Mouse (Mus musculus): ENCODE measurements at regions not wholly inside any gene's neighbourhood (a gene's known extent, or its start where the extent isn't known, plus 50 kb on each side); places are given as distances from the start of the nearest gene placed in this dataset.
"Not testable (repeated sequence)": the region's sequence is repeated elsewhere in the genome, so short reads cannot be mapped to it uniquely, and the experiment has no call there.

GRCm38 (mm10) chr1:165017793-165018192 lies 82.5 kb upstream of the Xcl1 start:
- no peak for DNase-seq (ENCODE audit: low read depth, low spot score)

GRCm38 (mm10) chr1:165014328-165014727 lies 79.0 kb upstream of the Xcl1 start:
- DNase-seq (ENCODE audit: low read depth, low spot score), result no peak

DNA sequence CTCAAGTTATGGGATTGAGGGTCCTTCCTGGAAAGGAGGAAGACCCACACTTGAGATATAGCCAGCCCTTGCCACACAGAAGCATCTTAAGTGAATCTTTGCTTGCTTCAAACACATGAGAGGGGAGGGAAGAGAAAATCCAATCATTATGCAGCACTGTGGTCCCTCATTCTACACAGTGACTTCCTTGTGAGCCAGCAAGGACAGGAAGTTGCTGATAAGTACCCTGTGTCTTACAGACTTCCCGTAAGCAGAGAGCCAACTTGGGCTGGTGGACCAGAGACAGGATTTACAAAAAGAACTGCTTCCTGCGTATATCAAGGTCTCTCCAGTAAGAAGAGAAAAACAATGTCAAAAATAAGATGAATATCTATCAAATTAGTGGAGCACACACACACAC lies 78.1 kb upstream of the Xcl1 start:
- no peak for DNase-seq (ENCODE audit: low read depth, low spot score)

GRCm38 (mm10) chr1:165012376-165012775 lies 77.0 kb upstream of the Xcl1 start:
- no peak for DNase-seq (ENCODE audit: low read depth, low spot score)

DNA sequence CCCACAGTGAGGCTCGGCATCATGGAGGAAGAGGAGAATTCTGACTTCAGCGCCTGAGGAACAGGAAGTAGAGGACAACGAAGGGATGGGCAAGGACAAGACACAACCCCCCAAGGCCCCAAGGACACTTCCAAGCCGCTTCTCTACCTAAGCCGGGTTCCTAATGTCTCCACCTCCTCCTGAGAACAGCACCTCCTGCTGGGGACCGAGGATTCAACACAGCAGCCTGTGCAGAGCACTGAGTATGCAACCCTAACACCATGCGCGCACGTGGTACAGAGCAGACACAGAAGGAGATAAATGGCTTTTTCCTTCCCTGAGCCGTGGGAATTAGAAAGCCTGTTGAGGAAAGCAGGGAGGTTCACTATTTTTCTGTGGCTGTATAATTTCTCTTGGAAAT lies 64.2 kb upstream of the Xcl1 start:
- no peak for DNase-seq (ENCODE audit: low read depth, low spot score)

DNA sequence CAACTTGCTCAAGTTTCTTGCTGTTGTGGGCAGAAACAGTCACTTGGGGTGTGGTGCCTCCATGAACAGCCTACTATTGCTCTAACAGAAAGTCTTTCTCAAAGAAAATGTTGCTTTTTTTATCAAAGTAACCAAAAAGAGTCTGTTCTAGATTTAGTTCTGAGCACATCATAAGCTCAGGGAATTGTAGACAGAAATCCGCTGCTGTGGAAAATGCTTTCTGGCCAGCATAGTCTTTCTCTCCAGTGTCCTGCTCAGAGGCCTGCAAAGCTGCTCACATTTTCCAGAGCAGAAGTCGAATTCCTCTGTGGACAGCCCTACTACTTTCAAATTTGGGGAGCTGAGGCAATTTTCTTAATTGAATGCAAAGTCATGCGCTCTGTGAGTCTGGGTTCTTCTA lies 63.3 kb upstream of the Xcl1 start:
- DNase-seq (ENCODE audit: low read depth, low spot score), result no peak

- DNase-seq (ENCODE audit: low read depth, low spot score), result no peak
Observed at GRCm38 (mm10) chr1:164997660-164998059, 62.3 kb upstream of the Xcl1 start.

- DNase-seq (ENCODE audit: low read depth, low spot score), result no peak
Observed at GRCm38 (mm10) chr1:164994247-164994660, 58.9 kb upstream of the Xcl1 start.

DNA sequence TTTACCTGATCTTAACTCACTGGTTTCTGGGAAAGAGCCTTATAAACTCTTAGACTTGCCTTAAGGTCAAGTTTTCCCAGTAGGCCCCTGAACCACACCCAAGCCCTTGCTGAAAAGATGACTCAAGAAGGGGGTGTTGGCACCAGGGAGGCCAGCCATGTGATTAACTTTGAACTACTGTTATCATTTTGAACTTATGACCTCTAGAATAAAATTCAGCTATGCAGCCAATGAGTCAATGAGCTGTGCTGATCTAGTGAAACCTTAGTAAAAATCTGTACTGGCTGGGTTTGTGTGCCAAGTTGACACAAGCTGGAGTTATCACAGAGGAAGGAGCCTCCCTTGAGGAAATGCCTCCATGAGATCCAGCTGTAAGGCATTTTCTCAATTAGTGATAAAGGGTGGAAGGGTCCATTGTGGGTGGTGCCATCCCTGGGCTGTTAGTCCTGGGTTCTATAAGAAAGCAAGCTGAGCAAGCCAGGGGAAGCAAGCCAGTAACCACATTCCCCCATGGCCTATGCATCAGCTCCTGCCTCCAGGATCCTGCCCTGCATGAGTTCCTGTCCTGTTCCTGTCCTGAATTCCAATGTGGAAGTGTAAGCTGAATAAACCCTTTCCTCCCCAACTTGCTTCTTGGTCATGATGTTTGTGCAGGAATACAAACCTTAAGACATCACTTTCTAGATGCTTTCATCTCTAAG lies 58.0 kb upstream of the Xcl1 start:
- not testable (repeated sequence) for DNase-seq (ENCODE audit: low read depth, low spot score)

DNA sequence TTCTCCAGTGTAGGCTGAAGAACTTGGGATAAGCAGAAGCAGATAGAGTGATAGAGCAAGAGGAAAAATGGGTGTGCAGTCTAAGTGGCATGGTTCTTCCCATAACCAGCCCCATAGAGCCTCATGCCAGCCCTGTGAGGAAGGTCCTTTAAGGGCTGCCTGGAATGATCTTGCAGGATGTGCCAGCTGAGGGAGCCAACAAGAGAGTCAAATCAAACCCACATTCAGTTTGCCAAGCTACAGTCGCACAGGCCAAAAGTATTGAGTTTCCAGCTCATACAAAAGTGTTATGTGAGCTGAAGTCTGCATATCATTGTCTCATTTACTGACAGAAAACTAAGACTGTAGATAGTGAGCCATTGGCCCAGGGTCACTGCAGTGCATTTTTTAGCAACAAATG lies 53.7 kb upstream of the Xcl1 start:
- no peak for DNase-seq (ENCODE audit: low read depth, low spot score)

GRCm38 (mm10) chr1:164988191-164988590 lies 52.9 kb upstream of the Xcl1 start:
- DNase-seq (ENCODE audit: low read depth, low spot score), result no peak

DNA sequence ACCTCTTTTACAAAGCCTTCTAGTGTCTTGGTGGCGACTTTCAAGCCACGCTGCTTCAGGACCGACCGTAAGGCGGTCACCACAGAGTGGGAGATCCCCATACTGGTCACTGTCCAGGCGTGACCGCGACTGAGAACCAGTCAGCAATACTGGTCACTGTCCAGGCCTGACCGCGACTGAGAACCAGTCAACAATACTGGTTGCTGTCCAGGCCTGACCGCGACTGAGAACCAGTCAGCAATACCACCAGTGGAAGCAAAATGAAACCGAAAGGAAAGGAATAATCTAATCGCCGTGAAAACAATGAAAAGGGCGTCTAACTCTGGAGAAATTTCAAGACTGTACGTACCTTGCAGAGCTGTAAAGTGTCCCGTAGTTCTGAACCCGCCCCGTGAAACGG lies 50.2 kb upstream of the Xcl1 start:
- DNase-seq (ENCODE audit: low read depth, low spot score), result not testable (repeated sequence)
